Mouse (Mus musculus): ENCODE results near the gene Ctdspl.
A peak's percentile ranks its signal among the peaks of the same experiment; 100 is the strongest.

The Ctdspl gene

DNA sequence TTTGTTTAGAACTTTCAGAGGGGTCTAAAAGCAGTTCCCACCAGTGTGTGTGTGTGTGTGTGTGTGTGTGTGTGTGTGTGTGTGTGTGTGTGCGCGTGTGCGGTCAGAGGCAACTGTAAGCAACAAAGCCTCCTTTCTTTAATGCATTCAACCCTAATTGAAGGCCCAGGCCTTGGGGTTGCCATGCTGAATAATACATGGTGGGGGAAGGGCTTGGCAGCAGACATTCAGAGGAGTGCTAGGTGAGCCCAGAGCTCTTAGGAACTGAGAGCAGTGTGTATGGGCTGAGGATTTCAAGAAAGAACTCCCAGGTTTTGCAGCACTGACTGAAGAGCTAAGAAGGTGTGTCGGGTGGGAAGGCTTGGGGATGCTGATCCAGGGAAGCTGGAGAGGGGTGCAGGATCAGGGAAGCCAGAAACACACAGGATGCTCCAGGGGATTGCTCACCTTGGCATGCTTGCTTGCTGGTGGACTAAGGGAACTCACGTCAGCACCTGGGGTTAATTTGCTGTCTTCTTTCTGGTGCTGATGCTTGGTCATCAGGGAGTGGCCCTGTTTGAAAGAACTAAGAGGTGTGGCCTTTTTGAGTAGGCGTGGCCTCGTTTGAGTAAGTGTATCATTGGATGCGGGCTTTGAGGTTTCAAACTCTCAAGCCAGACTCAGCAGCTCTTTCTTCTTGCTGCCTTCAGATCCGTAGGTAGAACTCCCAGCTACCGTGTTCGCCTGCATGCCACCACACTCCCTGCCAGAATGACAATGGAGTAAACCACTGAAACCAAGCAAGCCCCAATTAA, 62.7 kb downstream of the Ctdspl start:
- DNase-seq (ENCODE audit: low spot score) = no peak

DNA sequence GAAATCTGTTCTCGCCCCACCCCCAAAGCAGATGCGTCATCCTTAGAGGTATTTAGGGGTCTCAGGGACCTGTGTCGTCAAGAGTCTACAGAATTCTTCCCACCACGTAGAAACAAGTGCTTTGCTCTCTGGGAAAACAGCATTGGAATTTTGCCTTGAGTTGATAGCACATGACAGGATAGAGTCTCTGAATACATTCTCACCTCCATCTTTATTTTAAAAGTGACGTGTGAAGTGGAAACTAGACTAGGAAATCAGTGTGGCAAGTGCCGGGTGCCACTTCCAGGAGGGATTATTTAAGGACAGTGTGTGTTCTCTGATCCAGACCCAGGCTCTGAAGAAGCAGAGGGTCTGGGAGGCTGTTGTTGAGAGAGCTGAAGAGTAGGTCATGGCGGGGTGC, 64.2 kb downstream of the Ctdspl start:
- no peak for DNase-seq (ENCODE audit: low spot score)

DNA sequence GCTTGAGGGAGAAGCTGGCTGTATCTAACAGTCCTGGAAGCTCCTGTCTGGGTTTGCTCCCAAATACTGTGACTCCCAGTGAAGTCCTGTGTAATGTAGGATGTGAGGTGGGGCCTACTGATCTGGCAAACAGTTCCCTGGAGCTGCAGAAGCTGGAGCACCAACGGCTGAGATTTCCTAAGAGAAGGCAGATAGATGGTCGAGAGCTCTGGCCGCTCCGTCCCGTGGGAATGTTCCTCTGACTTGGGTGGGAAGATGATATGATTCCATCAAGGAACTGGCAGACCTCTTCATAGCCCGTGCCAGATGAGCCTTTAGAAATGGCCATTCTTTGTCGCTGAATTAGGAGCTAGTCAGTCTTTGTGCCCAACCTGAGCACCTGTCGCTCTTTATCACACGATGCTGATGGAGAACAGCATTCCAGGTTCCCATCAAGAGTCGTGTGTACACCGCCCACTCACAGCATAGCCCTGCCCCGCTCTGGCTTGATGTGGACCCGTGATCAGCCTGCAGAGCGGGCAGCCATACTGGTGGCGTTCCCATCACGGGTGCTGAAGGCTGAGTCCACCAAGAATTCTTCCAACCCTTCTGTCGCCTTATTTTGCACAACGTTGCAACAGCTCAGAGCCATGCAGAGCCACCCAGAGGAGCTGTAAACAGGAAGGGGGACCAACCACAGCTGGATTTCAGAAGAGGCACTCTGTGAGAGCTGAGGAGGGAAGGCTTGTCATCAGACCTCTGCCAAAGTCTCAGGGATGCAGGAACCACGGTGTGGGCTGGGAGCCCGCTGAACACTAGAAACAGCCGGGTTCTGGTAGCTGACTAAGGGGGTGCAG, 65.7 kb downstream of the Ctdspl start:
- DNase-seq (ENCODE audit: low spot score) = no peak

DNA sequence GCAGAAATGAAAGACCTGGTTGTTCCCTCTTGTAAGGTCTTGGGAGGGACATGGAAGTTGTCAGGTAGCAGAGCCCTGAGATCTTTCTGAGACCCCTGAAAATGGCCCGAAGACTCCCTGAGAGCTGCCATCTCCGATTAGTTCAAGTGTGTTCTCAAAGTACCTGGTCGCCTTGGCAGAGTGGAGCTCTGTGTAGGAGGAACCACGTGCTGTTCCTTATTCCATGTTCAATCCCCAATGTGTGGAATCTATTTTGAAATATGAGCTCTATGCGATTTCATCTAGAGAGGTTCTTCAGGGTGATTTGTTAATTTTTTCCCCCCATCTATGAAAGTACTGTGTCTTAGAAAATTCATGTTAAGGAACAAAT, 66.3 kb downstream of the Ctdspl start:
- no peak for DNase-seq (ENCODE audit: low spot score)

DNA sequence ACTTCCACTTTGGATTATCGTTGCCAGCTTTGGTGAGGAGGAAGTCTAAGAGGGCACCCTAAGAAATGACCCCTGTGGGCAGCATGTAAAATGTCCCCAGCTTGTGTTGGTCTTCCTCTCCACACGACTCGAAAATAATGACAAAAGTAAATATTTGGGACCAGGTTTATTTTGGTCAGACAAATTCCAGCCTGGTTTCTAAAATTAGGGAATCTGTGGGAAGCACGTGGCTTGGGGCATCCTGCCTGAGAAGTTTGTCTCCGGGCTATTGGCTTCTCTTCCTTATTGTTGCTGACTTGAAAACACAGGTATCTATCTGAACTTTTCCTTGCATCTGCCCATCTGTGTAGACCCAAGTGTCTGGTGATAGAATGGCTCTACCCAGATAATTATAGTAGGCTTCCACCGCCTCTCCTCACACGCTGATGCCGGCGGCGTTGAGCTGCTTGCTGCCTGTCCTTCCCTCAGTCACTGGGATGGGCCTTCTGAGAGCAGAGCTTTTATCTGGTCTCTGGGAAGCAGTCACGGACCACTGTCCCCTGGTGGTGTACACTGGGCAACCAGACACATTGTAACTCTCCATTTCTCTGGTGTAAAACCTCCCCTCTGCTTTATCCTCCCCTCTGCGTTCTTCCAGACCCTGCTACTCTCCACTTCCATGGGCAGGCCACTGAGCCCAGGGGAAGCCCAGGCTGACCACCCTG, 68.4 kb downstream of the Ctdspl start:
- no peak for DNase-seq (ENCODE audit: low spot score)

DNA sequence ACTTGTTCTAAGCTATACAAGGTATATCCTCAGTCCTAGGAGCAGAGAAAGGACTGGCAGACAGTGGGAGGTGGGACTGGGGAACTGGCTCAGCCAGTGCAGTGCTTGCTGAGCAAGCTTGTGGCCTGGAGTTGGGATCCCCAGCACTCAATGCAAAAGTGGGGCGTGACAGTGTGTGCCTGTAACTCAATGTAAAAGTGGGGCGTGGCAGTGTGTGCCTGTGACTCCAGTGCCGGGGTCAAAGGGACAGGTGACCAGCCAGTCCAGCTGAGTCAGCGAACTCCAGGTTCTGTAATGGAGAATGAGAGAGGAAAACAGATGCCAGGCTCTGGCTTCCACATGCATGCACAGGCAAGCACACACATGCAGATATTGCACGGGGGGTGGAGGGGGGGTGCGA, 69.3 kb downstream of the Ctdspl start:
- DNase-seq (ENCODE audit: low spot score) = peak; percentile 75

DNA sequence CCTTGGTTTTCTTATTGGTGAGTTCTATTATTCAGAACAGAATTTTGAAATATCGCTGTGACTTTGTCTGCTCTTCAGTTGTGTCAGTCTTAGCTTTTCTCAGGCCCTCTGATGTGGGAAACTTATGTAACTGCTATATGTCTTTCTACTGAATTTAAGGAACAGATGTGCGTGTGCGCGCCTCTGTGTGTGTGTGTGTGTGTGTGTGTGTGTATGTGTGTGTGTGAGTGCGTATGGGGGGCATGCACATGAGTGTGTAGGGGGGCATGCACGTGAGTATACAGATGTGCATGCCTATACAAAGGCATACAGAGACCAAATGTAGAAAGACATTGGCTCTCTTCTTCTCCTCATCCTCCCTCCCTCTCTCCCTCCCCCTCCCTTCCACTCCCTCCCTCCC, 71.0 kb downstream of the Ctdspl start:
- no peak for DNase-seq (ENCODE audit: low spot score)

DNA sequence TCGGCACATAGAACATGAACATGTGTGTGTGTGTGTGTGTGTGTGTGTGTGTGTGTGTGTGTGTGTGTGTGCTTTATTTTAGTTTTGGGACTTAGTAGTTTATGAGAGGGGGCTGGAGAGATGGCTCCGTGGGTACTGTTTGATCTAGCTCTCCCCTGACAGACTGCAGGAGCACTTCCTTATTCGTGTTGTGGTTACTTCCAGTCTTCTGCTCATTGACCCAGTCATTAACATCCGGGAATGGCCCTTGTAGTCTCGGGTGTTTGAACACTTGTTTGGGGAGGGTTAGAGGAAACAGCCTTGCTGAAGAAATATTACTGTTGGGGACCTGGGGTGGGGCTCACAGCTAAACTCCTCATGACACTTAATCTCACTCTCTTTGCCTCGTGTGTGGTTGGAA, 73.9 kb downstream of the Ctdspl start:
- no peak for DNase-seq (ENCODE audit: low spot score)

DNA sequence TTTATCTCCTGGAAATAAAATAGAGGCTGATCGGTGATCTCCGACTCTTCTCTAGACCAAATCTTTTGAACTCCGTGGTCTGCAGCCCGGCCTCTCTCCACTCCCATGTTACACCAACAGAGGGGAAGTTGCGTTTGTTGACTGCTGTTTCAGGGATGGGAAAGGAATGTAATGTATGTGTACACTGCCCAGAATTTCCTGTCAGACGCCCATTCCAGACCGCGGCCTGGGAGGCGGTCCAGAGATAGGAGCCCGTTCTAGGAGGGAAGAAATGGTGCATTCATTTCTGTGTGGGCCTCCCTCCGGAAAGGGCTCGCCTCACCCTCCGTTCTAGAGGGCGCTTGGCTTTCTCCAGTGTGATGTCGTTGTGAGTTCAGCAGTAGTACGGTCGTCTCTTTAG, 76.0 kb downstream of the Ctdspl start:
- peak; percentile 78 for DNase-seq (ENCODE audit: low spot score)

DNA sequence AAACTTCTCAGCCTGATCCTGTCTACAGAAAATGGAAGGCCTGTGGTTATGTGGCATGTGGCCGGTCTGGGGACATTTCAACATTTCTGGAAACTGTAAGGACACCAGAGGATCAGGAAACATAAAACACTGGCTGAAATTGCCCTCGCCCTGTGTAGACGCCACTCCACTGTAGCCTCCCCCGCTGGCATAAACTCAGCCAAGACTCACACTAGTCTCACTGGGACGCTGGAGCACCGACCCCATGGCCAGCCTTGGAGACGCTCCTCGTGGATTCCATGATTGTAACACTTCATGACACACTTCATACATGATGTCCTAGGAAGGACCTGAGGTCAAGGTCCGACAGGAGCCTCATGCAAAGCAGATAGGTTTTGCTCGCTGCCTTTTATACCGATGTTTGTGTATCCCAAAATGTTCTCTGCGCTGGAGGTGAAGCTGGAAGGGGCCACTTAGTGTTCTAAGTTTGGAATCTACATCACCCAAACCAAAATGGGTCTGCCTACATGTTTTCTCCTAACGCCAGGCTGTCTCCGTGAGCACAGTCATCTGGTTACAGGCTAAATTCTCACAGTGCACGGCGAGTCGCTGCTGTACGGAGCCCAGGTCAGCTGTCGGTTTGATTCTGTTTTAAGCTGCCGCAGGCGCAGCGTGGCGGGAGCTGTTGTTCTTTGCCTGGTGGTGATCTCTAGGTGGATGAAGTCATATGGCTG, 77.9 kb downstream of the Ctdspl start:
- no peak for DNase-seq (ENCODE audit: low spot score)

DNA sequence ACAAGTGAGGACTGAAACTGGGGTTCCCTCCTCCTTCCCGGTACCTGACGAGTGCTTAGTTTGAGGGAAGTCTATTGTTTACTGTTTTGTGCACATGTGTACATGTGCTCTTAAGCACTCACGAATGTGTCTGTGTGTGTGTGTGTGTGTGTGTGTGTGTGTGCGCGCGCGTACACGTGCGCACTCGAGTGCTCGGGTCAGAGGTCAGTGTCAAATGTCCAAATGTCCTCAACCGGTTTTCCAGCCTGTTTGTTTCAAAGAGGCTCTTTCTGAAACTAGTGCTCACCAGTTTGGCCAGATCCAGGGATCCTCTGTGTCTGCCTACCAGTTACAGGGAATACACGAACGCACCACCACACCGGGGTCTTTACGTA, 78.4 kb downstream of the Ctdspl start:
- DNase-seq (ENCODE audit: low spot score) = no peak

DNA sequence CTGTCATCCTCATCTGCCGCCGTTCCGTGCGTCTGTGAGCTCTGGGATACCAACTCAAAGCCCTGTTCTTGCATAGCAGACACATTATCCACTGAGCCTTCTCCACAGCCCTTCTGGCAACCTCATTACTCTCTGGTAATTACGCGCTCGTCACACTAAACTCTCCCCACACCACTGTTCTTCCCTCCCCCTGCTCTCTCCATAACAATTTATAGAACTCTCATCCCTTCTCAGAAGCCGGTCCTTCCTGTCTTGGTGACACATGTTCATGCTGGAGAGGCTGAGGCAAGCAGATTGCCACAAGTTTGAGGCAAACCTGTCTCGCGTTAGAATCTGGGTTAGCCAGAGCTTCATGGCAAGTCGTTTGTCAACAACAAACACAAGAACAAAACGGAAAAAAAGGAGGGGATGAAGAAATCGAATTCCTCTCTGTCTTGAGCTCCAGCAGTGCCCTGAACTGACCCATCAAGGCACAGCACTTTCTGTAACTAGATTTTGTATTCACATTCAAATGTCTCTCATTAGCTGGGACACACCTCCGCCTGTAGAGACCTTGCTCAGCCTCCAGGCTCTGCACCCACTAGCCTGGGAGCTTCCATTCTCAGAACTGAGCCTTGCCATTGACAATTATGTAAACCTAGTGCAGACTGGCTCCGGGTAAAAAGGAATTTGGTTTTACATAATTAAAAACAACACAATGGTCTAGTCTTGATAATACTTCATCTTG, 79.2 kb downstream of the Ctdspl start:
- DNase-seq (ENCODE audit: low spot score) = no peak

DNA sequence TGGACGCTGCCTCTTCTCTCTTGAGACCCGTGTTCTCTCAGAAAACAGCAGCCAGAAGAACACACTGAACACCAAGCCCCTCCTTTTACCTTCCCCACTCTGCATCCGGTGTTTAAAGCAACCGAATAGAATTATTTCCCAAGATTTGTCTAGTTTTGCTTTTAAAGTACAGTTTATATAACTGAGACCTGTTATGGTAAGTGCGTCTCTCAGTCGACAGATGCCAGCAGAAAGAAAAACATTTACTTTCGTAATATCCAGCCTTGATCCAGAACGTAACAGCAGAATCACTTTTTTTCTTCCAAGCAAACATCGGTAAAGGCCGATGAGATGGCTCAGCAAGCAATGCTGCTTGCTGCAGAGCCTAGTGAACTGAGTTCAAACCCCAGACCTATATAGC, 81.0 kb downstream of the Ctdspl start:
- no peak for DNase-seq (ENCODE audit: low spot score)

DNA sequence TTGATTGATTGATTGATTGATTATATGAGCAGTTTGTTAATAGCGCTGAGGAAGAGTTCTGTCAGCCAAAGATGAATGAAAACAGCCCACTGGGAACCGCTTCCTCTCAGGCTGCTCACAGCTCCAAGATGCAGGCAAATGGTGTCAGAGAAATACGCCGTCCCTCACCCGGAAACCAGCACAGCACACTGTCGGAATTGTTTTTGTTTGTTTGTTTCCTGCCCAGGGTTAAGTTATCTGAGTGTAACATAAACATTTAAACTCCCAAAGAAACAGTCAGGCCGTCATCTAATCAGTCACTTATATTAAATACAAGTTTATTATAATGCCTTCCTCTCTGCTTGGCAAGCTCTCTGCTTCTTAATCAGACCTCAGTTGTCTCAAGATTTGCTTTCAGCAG, 82.6 kb downstream of the Ctdspl start:
- no peak for DNase-seq (ENCODE audit: low spot score)

DNA sequence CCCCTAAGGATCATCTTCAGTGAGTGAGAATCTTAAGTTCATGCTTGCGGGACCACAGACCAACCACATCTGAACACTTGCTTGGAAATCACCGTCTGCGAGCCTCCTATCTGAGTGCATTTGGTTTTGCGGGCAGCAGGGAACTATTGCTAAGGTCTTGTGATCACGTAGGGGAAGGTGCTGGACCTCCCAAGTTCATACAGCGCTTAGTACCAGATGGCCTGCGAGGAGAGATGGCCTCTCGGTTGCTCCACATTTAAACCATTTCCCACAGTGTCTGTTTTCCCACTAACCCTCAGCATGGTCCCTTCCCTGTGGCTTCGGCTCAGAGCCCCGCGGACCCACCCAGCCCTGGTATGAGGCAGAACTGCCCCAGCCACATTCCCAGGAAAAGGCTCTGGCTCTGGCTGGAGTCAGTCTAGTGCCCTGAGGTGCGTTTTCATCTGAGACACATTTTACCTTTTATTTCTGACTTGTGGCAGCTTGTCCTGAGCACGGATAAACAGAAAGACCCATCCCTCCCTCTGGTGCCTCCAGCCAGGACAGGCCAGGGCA, 84.0 kb downstream of the Ctdspl start:
- DNase-seq (ENCODE audit: low spot score) = no peak

DNA sequence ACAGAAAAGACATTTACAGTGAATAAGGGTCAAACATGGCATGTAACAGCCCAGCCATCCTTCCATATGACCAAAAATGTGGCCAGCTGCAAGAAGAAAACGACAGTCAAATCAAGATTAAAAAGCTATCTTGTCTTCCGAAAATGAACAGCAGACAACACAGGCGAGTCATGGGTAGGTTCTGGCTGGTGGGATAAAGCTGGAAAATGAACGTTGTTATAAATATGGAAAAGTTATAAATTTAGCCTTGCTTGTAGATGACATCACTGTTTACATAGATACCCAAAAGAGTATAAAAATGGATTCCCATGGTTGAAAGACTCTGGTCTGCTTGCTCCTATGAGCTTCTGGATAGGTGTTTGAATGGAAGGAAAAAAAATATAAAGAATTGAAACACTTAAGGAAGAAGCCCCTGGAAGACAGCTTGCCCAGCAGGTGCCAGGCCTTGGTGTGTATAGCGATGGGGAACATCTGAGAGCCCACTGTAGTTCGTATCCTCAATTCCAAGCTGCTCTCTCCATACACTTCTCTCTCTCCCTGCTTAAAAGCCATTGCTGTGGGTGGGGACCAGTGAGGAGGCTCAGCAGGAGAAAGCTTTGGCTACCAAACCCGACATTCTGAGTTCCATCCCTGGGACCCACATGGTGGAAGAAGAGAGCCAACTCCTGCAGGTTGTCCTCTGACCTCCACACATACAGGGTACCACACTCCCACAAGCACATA, 90.7 kb downstream of the Ctdspl start:
- no peak for DNase-seq (ENCODE audit: low spot score)

DNA sequence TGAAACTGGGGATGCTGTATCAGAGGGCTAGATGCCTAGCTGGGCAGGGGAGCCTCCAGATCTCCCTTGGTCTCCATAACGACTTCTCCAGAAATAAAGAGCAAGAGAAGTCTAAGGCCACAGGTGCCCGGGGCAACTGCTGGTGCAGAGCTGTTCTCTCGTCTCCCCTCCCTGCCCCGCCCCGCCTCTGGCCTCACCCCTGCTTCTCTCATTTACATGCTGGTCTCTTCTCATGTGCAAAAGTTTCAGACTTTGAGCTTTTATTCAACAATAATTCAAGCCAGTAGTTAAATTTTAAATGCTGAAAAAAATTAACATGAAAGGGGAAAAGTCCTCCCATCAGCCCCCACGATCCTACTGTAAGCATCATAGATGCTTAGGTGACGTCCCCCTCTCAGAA, 95.5 kb downstream of the Ctdspl start:
- DNase-seq (ENCODE audit: low spot score) = no peak

DNA sequence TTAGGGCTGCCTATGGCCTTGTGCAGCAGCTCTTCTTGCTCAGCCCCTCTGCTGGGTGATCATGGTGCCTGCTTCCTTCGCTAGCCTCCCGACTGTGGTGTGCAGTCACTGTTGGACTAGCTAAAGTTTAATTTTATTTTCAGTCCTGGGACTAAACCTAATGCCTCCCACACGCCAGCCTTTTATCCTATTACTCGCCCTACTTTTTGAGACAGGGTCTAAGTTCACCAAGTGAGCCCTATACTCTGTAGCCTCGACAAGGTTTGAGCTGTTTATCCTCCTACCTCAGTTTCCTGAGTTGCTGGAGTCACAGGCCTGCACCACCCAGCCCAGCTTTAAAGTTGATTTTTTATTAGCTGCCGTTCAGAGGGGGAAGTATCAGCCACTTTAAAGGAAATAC, 99.0 kb downstream of the Ctdspl start:
- DNase-seq (ENCODE audit: low spot score) = no peak

DNA sequence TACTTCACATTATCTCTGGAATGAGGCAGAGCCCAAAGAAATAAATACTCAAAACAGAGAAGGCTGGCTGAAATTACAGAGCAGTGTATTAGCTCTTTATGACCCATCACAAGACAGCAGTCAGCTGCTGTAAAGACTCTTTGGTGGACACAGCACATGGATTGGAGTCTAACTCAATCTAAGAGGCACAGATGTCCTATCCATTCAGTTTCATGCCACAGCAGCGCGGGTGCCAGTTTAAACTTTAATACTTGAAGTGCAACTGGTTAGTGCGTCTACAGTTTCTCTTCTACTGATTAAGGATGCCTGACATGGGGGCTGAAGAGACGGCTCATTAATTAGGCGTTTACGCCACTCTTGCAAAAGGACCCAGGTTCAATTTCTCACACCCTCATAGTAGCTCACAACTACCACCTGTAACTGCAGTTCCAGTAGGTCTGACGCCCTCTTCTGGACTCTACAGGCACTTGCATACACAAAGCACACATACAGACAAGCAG, 99.6 kb downstream of the Ctdspl start:
- no peak for DNase-seq (ENCODE audit: low spot score)

DNA sequence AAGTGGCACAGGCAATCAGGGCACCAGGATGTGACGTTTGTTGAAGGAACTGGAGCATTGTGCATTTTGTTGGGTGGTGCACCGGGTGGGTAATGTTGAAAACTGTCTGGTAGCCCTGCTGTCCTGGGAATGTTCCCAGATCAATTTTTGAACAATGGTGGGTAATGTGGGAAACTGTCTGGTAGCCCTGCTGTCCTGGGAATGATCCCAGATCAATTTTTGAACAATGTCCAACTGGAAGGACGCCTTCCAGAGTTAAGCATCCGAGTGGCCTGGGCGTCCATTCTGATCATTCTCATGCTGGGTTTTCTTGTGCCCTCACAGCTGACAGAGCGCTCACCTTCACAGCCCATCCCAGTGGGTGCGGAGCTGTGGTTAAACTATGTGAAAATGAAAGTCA, 101.1 kb downstream of the Ctdspl start:
- DNase-seq (ENCODE audit: low spot score) = no peak
